Mouse (Mus musculus): ENCODE results near the gene Ifnl2. TPM values are rescaled to one million over a fixed set of nuclear protein-coding genes. Genes with fewer than 3 reads are reported as not detected.
A peak's percentile ranks its signal among the peaks of the same experiment; 100 is the strongest.

The Ifnl2 gene
- total and polyA plus RNA-seq, 2 experiments from 2014 or later = not detected

- Histone ChIP-seq H3K4me2 (ENCODE audit: low read depth, low read length, poor library complexity, severe bottlenecking) (no peak overlapping the region), H3K4me1 (ENCODE audit: insufficient read depth, low read length) (0 out of 2 replicates have a peak, but pooled peaks cover 2% of the 10 kb centered on the region), H3K36me3 (ENCODE audit: insufficient read depth, low read length) (no peaks in the 10 kb centered on the region), H3K9me3 (ENCODE audit: low read length) (no peaks in the 10 kb centered on the region), H3K4me3 (ENCODE audit: low read depth, low read length) (no peak overlapping the region), H3K27ac (ENCODE audit: low read depth, low read length) (no peak overlapping the region), H3K27me3 (ENCODE audit: insufficient read depth, low read length) (peaks cover 38% of the 10 kb centered on the region), H3K9ac (replicated peaks; ENCODE audit: low read length, poor library complexity, severe bottlenecking) (no peak overlapping the region)
- ATAC-seq (ENCODE audit: low FRiP score) (no peak), DNase-seq (ENCODE audit: low spot score) (no peak)
- 76% methylated on average over 7 of the region's 7 CpGs for WGBS
- no peak for TF ChIP-seq CTCF (IDR thresholded peaks at IDR 0.05)
These were observed 37.4 kb upstream of the Ifnl2 start for GRCm38 (mm10) chr7:28547628-28548027.

GRCm38 (mm10) chr7:28547154-28547553 lies 36.9 kb upstream of the Ifnl2 start, which contains the start of gene Nccrp1:
Nccrp1 (minus strand) TSS chr7:28547254.
- Histone ChIP-seq H3K4me2 (ENCODE audit: low read depth, low read length, poor library complexity, severe bottlenecking) (peak within 1 kb of the TSS; percentile 61), H3K36me3 (ENCODE audit: insufficient read depth, low read length) (no peaks in the 10 kb centered on the region), H3K9me3 (ENCODE audit: low read length) (no peaks in the 10 kb centered on the region), H3K27me3 (ENCODE audit: insufficient read depth, low read length) (peaks cover 38% of the 10 kb centered on the region), H3K27ac (ENCODE audit: low read depth, low read length) (no peak within 1 kb of the TSS), H3K9ac (replicated peaks; ENCODE audit: low read length, poor library complexity, severe bottlenecking) (peak within 1 kb of the TSS; percentile 29; the same call in 1 of the 2 replicates), H3K4me1 (ENCODE audit: insufficient read depth, low read length) (0 out of 2 replicates have a peak, but pooled peaks cover 2% of the 10 kb centered on the region), H3K4me3 (ENCODE audit: low read depth, low read length) (peak within 1 kb of the TSS; percentile 32)
- WGBS = 5% methylated on average over 5 of the region's 5 CpGs
- no peak for TF ChIP-seq CTCF (IDR thresholded peaks at IDR 0.05)
- ATAC-seq (ENCODE audit: low FRiP score) (no peak), DNase-seq (ENCODE audit: low spot score) (no peak)

- 4% methylated on average over 22 of the region's 22 CpGs for WGBS
- Histone ChIP-seq H3K9me3 (ENCODE audit: low read length) (no peaks in the 10 kb centered on the region), H3K27me3 (ENCODE audit: insufficient read depth, low read length) (peaks cover 38% of the 10 kb centered on the region), H3K4me1 (ENCODE audit: insufficient read depth, low read length) (0 out of 2 replicates have a peak, but pooled peaks cover 2% of the 10 kb centered on the region), H3K36me3 (ENCODE audit: insufficient read depth, low read length) (no peaks in the 10 kb centered on the region), H3K9ac (replicated peaks; ENCODE audit: low read length, poor library complexity, severe bottlenecking) (peak overlapping the region; percentile 29; the same call in 1 of the 2 replicates), H3K4me3 (ENCODE audit: low read depth, low read length) (peak overlapping the region; percentile 32), H3K4me2 (ENCODE audit: low read depth, low read length, poor library complexity, severe bottlenecking) (peak overlapping the region; percentile 61), H3K27ac (ENCODE audit: low read depth, low read length) (no peak overlapping the region)
- DNase-seq (ENCODE audit: low spot score) = no peak
- TF ChIP-seq CTCF (IDR thresholded peaks at IDR 0.05) = no peak
- ATAC-seq (ENCODE audit: low FRiP score) = no peak
These were observed 36.4 kb upstream of the Ifnl2 start for GRCm38 (mm10) chr7:28546649-28547048.

- H3K4me2 ChIP-seq (ENCODE audit: low read depth, low read length, poor library complexity, severe bottlenecking) = no peak overlapping the region
- ATAC-seq (ENCODE audit: low FRiP score) = no peak
- 54% methylated on average over 7 of the region's 7 CpGs for WGBS
These were observed 35.6 kb upstream of the Ifnl2 start for GRCm38 (mm10) chr7:28545891-28546210.

GRCm38 (mm10) chr7:28545048-28545890 lies 35.0 kb upstream of the Ifnl2 start:
- no peak overlapping the region for H3K4me2 ChIP-seq (ENCODE audit: low read depth, low read length, poor library complexity, severe bottlenecking)
- H3K4me3 ChIP-seq (ENCODE audit: low read depth, low read length) = no peak overlapping the region
- 0 out of 2 replicates have a peak, but pooled peaks cover 2% of the 10 kb centered on the region for H3K4me1 ChIP-seq (ENCODE audit: insufficient read depth, low read length)
- ATAC-seq (ENCODE audit: low FRiP score) (no peak), DNase-seq (ENCODE audit: low spot score) (peak; percentile 28)
- peaks cover 38% of the 10 kb centered on the region for H3K27me3 ChIP-seq (ENCODE audit: insufficient read depth, low read length)
- no peak overlapping the region for H3K27ac ChIP-seq (ENCODE audit: low read depth, low read length)
- TF ChIP-seq CTCF (IDR thresholded peaks at IDR 0.05) = no peak
- WGBS = 31% methylated on average over 13 of the region's 14 CpGs
- no peaks in the 10 kb centered on the region for H3K9me3 ChIP-seq (ENCODE audit: low read length)
- H3K36me3 ChIP-seq (ENCODE audit: insufficient read depth, low read length) = no peaks in the 10 kb centered on the region
- H3K9ac ChIP-seq (replicated peaks; ENCODE audit: low read length, poor library complexity, severe bottlenecking) = no peak overlapping the region

More at GRCm38 (mm10) chr7:28545891-28546210, 35.6 kb upstream of the Ifnl2 start:
- Histone ChIP-seq H3K27ac (ENCODE audit: low read depth, low read length) (no peak overlapping the region), H3K4me1 (ENCODE audit: insufficient read depth, low read length) (0 out of 2 replicates have a peak, but pooled peaks cover 2% of the 10 kb centered on the region), H3K9ac (replicated peaks; ENCODE audit: low read length, poor library complexity, severe bottlenecking) (no peak overlapping the region), H3K9me3 (ENCODE audit: low read length) (no peaks in the 10 kb centered on the region), H3K4me3 (ENCODE audit: low read depth, low read length) (no peak overlapping the region), H3K36me3 (ENCODE audit: insufficient read depth, low read length) (no peaks in the 10 kb centered on the region), H3K27me3 (ENCODE audit: insufficient read depth, low read length) (peaks cover 38% of the 10 kb centered on the region)
- TF ChIP-seq CTCF (IDR thresholded peaks at IDR 0.05) = 0 out of 2 replicates have a peak, but pooled peaks have one; percentile 5
- DNase-seq (ENCODE audit: low spot score) = no peak

GRCm38 (mm10) chr7:28544051-28544601 lies 33.9 kb upstream of the Ifnl2 start:
- peak; percentile 42; the same call in 1 of the 2 replicates for ATAC-seq (ENCODE audit: low FRiP score)
- Histone ChIP-seq H3K36me3 (ENCODE audit: insufficient read depth, low read length) (no peaks in the 10 kb centered on the region), H3K4me3 (ENCODE audit: low read depth, low read length) (peak overlapping the region; percentile 25), H3K9ac (replicated peaks; ENCODE audit: low read length, poor library complexity, severe bottlenecking) (no peak overlapping the region; the same call in 1 of the 2 replicates), H3K27ac (ENCODE audit: low read depth, low read length) (no peak overlapping the region), H3K4me2 (ENCODE audit: low read depth, low read length, poor library complexity, severe bottlenecking) (peak overlapping the region; percentile 50), H3K27me3 (ENCODE audit: insufficient read depth, low read length) (peaks cover 38% of the 10 kb centered on the region), H3K9me3 (ENCODE audit: low read length) (no peaks in the 10 kb centered on the region), H3K4me1 (ENCODE audit: insufficient read depth, low read length) (0 out of 2 replicates have a peak, but pooled peaks cover 2% of the 10 kb centered on the region)
- DNase-seq (ENCODE audit: low spot score) = no peak
- 5% methylated on average over 23 of the region's 27 CpGs for WGBS
- TF ChIP-seq CTCF (IDR thresholded peaks at IDR 0.05) = no peak
